Mouse (Mus musculus) kidney, postnatal 36 days (tissue): ENCODE measurements around the gene Myh2.

Experiments
- DNase-seq, 2 experiments: peaks; one replicate each; pipeline ENCODE4 v3.0.0; 2021 to 2022; ENCODE audit warnings: mixed read lengths in 2 of 2

Myh2 gene

GRCm38 (mm10) chr11:67170727-67171126, at the start of gene Myh2:
Gene Myh2, plus strand, starts transcription at chr11:67171027.
- no peak for DNase-seq

GRCm38 (mm10) chr11:67124943-67125342, 45.9 kb upstream of the Myh2 start:
- DNase-seq: no peak

- no peak for DNase-seq
Measured at GRCm38 (mm10) chr11:67125361-67125760, 45.5 kb upstream of the Myh2 start.

GRCm38 (mm10) chr11:67133526-67133925, 37.3 kb upstream of the Myh2 start:
- no peak for DNase-seq

GRCm38 (mm10) chr11:67134654-67135053, 36.2 kb upstream of the Myh2 start:
- DNase-seq: no peak

GRCm38 (mm10) chr11:67135532-67135931, 35.3 kb upstream of the Myh2 start:
- DNase-seq: no peak

GRCm38 (mm10) chr11:67139556-67139955, 31.3 kb upstream of the Myh2 start:
- DNase-seq: no peak

- DNase-seq: no peak
Measured at GRCm38 (mm10) chr11:67140175-67140574, 30.7 kb upstream of the Myh2 start.

GRCm38 (mm10) chr11:67141031-67141430, 29.8 kb upstream of the Myh2 start:
- no peak for DNase-seq

- no peak for DNase-seq
Measured at GRCm38 (mm10) chr11:67142047-67142446, 28.8 kb upstream of the Myh2 start.

GRCm38 (mm10) chr11:67143065-67143464, 27.8 kb upstream of the Myh2 start:
- no peak for DNase-seq

- no peak for DNase-seq
Measured at GRCm38 (mm10) chr11:67143863-67144498, 26.8 kb upstream of the Myh2 start.

GRCm38 (mm10) chr11:67144559-67145265, 26.1 kb upstream of the Myh2 start:
- DNase-seq: no peak

- no peak for DNase-seq
Measured at GRCm38 (mm10) chr11:67145482-67146408, 25.1 kb upstream of the Myh2 start.

- no peak for DNase-seq
Measured at GRCm38 (mm10) chr11:67146409-67147282, 24.2 kb upstream of the Myh2 start.

- DNase-seq: no peak
Measured at GRCm38 (mm10) chr11:67147283-67147921, 23.4 kb upstream of the Myh2 start.

- no peak for DNase-seq
Measured at GRCm38 (mm10) chr11:67148286-67149012, 22.4 kb upstream of the Myh2 start.

- DNase-seq: no peak
Measured at GRCm38 (mm10) chr11:67150237-67150636, 20.6 kb upstream of the Myh2 start.

GRCm38 (mm10) chr11:67151159-67151558, 19.7 kb upstream of the Myh2 start:
- no peak for DNase-seq

GRCm38 (mm10) chr11:67151651-67152630, 18.9 kb upstream of the Myh2 start:
- DNase-seq: peak in 1 of 2 experiments; percentile 0
